Mouse (Mus musculus): ENCODE data around the gene Lce6a. TPM values are rescaled to one million over a fixed set of nuclear protein-coding genes. Genes with fewer than 3 reads are reported as not detected.

Lce6a gene
- polyA plus RNA-seq, 1 experiment from 2014 or later: not detected

DNA sequence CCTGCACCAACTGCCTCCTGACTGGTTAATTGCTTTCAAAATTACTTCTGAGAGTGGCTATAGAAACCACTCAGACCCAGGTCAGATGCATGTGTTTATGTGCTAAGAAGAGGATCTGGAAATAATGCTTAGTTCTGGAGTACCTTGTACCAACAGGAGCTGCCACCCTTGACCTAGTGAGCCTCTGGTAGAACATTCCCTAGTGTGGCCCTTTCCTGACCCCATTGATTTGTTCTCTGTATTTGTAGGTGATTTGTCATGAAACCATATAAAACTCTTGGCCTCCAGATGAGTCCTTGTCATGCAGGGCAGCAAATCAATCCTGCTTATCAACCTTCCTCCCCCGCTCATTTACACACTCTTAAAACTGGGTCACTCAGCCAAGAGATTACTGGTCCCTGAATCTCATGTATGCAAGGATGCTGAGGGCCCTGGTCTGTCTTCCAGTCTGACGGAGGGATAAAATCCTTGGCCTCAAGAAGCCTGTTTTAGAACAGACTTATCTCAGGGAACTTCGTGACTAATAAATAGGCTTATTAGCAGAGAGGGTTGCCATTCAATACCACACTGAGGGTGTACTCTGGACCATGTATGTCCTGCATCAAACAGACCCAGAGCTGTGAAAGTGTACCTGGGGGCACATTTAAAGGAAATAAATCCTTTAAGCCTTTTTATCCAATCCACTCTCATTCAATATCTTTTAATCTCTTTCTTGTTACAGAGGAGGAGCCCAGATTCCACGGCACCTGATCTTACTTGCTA is 42.6 kb downstream of the Lce6a start:
- ATAC-seq (no peak), DNase-seq (ENCODE audit: low spot score) (no peak)
- H3K9me3 ChIP-seq (replicated peaks; ENCODE audit: control insufficient read depth, low read length): no peaks in the 10 kb centered on the region
- no peaks in the 10 kb centered on the region for H3K27me3 ChIP-seq (replicated peaks; ENCODE audit: control insufficient read depth, insufficient read depth, low read length)
- H3K9ac ChIP-seq (ENCODE audit: low read length): no peak overlapping the region
- no peaks in the 10 kb centered on the region for H3K36me3 ChIP-seq (ENCODE audit: control insufficient read depth, insufficient read depth, low read length)
- no peak overlapping the region for H3K4me2 ChIP-seq (ENCODE audit: low read length)
- no peaks in the 10 kb centered on the region for H3K4me1 ChIP-seq (ENCODE audit: control insufficient read depth, insufficient read depth, low read length)
- WGBS: 59% methylated on average over 4 of the region's 4 CpGs
- H3K4me3 ChIP-seq (ENCODE audit: low read depth, low read length): no peak overlapping the region
- H3K27ac ChIP-seq (ENCODE audit: low read depth, low read length): no peak overlapping the region

- no peaks in the 10 kb centered on the region for H3K9me3 ChIP-seq (replicated peaks; ENCODE audit: control insufficient read depth, low read length)
- DNase-seq (ENCODE audit: low spot score): no peak
- H3K4me1 ChIP-seq (ENCODE audit: control insufficient read depth, insufficient read depth, low read length): no peaks in the 10 kb centered on the region
- no peaks in the 10 kb centered on the region for H3K27me3 ChIP-seq (replicated peaks; ENCODE audit: control insufficient read depth, insufficient read depth, low read length)
- WGBS: 80% methylated on average over 1 of the region's 1 CpGs
- H3K27ac ChIP-seq (ENCODE audit: low read depth, low read length): no peak within 1 kb of the TSS
- H3K4me2 ChIP-seq (ENCODE audit: low read length): no peak within 1 kb of the TSS
- no peak for ATAC-seq
- H3K9ac ChIP-seq (ENCODE audit: low read length): no peak within 1 kb of the TSS
- H3K36me3 ChIP-seq (ENCODE audit: control insufficient read depth, insufficient read depth, low read length): no peaks in the 10 kb centered on the region
- H3K4me3 ChIP-seq (ENCODE audit: low read depth, low read length): no peak within 1 kb of the TSS
Observed at GRCm38 (mm10) chr3:92573449-92574041, 47.9 kb downstream of the Lce6a start, which contains the start of gene Ivl. Gene Ivl, minus strand, starts transcription at chr3:92573735.

- no peak overlapping the region for H3K4me2 ChIP-seq (ENCODE audit: low read length)
- no peaks in the 10 kb centered on the region for H3K9me3 ChIP-seq (replicated peaks; ENCODE audit: control insufficient read depth, low read length)
- H3K4me1 ChIP-seq (ENCODE audit: control insufficient read depth, insufficient read depth, low read length): no peaks in the 10 kb centered on the region
- no peak overlapping the region for H3K9ac ChIP-seq (ENCODE audit: low read length)
- DNase-seq (ENCODE audit: low spot score): no peak
- 64% methylated on average over 2 of the region's 2 CpGs for WGBS
- no peak for ATAC-seq
- no peak overlapping the region for H3K27ac ChIP-seq (ENCODE audit: low read depth, low read length)
- H3K4me3 ChIP-seq (ENCODE audit: low read depth, low read length): no peak overlapping the region
- no peaks in the 10 kb centered on the region for H3K36me3 ChIP-seq (ENCODE audit: control insufficient read depth, insufficient read depth, low read length)
- H3K27me3 ChIP-seq (replicated peaks; ENCODE audit: control insufficient read depth, insufficient read depth, low read length): no peaks in the 10 kb centered on the region
Observed at GRCm38 (mm10) chr3:92572514-92573155, 48.8 kb downstream of the Lce6a start.

Other genes with a start within 250 kb of the Lce6a start
- gene Sprr2h, start 236.0 kb downstream of the Lce6a start, polyA plus RNA-seq (2014; fragmentation: Nextera tagmentation; extraction: Ambion mirVana): not detected in 2 replicates
- not detected in 2 replicates for gene Sprr2i, start 213.7 kb downstream of the Lce6a start, polyA plus RNA-seq (2014; fragmentation: Nextera tagmentation; extraction: Ambion mirVana)
- not detected in 2 replicates for gene Sprr2j-ps, start 203.6 kb downstream of the Lce6a start, polyA plus RNA-seq (2014; fragmentation: Nextera tagmentation; extraction: Ambion mirVana)
- gene Gm9774, start 192.2 kb downstream of the Lce6a start, polyA plus RNA-seq (2014; fragmentation: Nextera tagmentation; extraction: Ambion mirVana): 4.3 and 6.3 TPM in 2 replicates
- not detected in 2 replicates for gene Sprr2k, start 189.1 kb downstream of the Lce6a start, polyA plus RNA-seq (2014; fragmentation: Nextera tagmentation; extraction: Ambion mirVana)
- gene Sprr1b, start 182.9 kb downstream of the Lce6a start, polyA plus RNA-seq (2014; fragmentation: Nextera tagmentation; extraction: Ambion mirVana): not detected in 2 replicates
- gene Sprr3, start 162.9 kb downstream of the Lce6a start, polyA plus RNA-seq (2014; fragmentation: Nextera tagmentation; extraction: Ambion mirVana): not detected in 2 replicates
- not detected in 2 replicates for gene Sprr1a, start 135.8 kb downstream of the Lce6a start, polyA plus RNA-seq (2014; fragmentation: Nextera tagmentation; extraction: Ambion mirVana)
- not detected in 2 replicates for gene Sprr4, start 121.2 kb downstream of the Lce6a start, polyA plus RNA-seq (2014; fragmentation: Nextera tagmentation; extraction: Ambion mirVana)
- not detected in 2 replicates for gene 2310046K23Rik, start 87.1 kb downstream of the Lce6a start, polyA plus RNA-seq (2014; fragmentation: Nextera tagmentation; extraction: Ambion mirVana)
- gene Ivl, start 47.9 kb downstream of the Lce6a start, polyA plus RNA-seq (2014; fragmentation: Nextera tagmentation; extraction: Ambion mirVana): not detected in 2 replicates
- gene Smcp, start 32.7 kb downstream of the Lce6a start, polyA plus RNA-seq (2014; fragmentation: Nextera tagmentation; extraction: Ambion mirVana): not detected in 2 replicates
- not detected in 2 replicates for gene 2210017I01Rik, start 14.2 kb downstream of the Lce6a start, polyA plus RNA-seq (2014; fragmentation: Nextera tagmentation; extraction: Ambion mirVana)
- not detected in 2 replicates for gene Lce1a1, start 26.6 kb upstream of the Lce6a start, polyA plus RNA-seq (2014; fragmentation: Nextera tagmentation; extraction: Ambion mirVana)
- not detected in 2 replicates for gene Lce1b, start 35.3 kb upstream of the Lce6a start, polyA plus RNA-seq (2014; fragmentation: Nextera tagmentation; extraction: Ambion mirVana)
- gene Lce1a2, start 48.7 kb upstream of the Lce6a start, polyA plus RNA-seq (2014; fragmentation: Nextera tagmentation; extraction: Ambion mirVana): not detected in 2 replicates
- gene Lce1c, start 57.6 kb upstream of the Lce6a start, polyA plus RNA-seq (2014; fragmentation: Nextera tagmentation; extraction: Ambion mirVana): not detected in 2 replicates
- not detected in 2 replicates for gene Lce1d, start 65.5 kb upstream of the Lce6a start, polyA plus RNA-seq (2014; fragmentation: Nextera tagmentation; extraction: Ambion mirVana)
- gene Lce1e, start 87.4 kb upstream of the Lce6a start, polyA plus RNA-seq (2014; fragmentation: Nextera tagmentation; extraction: Ambion mirVana): not detected in 2 replicates
- not detected in 2 replicates for gene Lce1f, start 98.7 kb upstream of the Lce6a start, polyA plus RNA-seq (2014; fragmentation: Nextera tagmentation; extraction: Ambion mirVana)
- not detected in 2 replicates for gene Gm38119, start 117.4 kb upstream of the Lce6a start, polyA plus RNA-seq (2014; fragmentation: Nextera tagmentation; extraction: Ambion mirVana)
- gene Lce1g, start 130.7 kb upstream of the Lce6a start, polyA plus RNA-seq (2014; fragmentation: Nextera tagmentation; extraction: Ambion mirVana): not detected in 2 replicates
- not detected in 2 replicates for gene Lce1h, start 143.4 kb upstream of the Lce6a start, polyA plus RNA-seq (2014; fragmentation: Nextera tagmentation; extraction: Ambion mirVana)
- gene Lce1i, start 157.2 kb upstream of the Lce6a start, polyA plus RNA-seq (2014; fragmentation: Nextera tagmentation; extraction: Ambion mirVana): not detected in 2 replicates
- gene Lce1j, start 168.9 kb upstream of the Lce6a start, polyA plus RNA-seq (2014; fragmentation: Nextera tagmentation; extraction: Ambion mirVana): not detected in 2 replicates
- not detected in 2 replicates for gene Lce1k, start 186.2 kb upstream of the Lce6a start, polyA plus RNA-seq (2014; fragmentation: Nextera tagmentation; extraction: Ambion mirVana)
- not detected in 2 replicates for gene Kprp, start 205.6 kb upstream of the Lce6a start, polyA plus RNA-seq (2014; fragmentation: Nextera tagmentation; extraction: Ambion mirVana)
- gene Lce1l, start 229.6 kb upstream of the Lce6a start, polyA plus RNA-seq (2014; fragmentation: Nextera tagmentation; extraction: Ambion mirVana): not detected in 2 replicates
- gene 2310050C09Rik, start 248.6 kb upstream of the Lce6a start, polyA plus RNA-seq (2014; fragmentation: Nextera tagmentation; extraction: Ambion mirVana): not detected in 2 replicates

Measured in forebrain, embryonic 14.5 days (tissue).